Mouse (Mus musculus) heart, embryonic 14.5 days (tissue): ENCODE data around the gene 4930402H24Rik. TPM values are rescaled to one million over a fixed set of nuclear protein-coding genes. Genes with fewer than 3 reads are reported as not detected.

ENCODE experiments used
- ATAC-seq: fragments of 200-750 bp; cut with Nextera tagmentation; 2 replicates; pipeline ENCODE4 v1.8.0; 2017; ENCODE audit warnings: low read depth, moderate TSS enrichment; ENCODE audit not compliant: insufficient number of reproducible peaks, insufficient read depth, low FRiP score
- H3K27ac ChIP-seq, 2 experiments: fragments of 200-500 bp in 1 of 2; fragments of 300-500 bp in 1 of 2; sonication (generic) in 1 of 2; replicated peaks in 1 of 2; 2 replicates each; pipeline ENCODE4 v1.5.1; 2012 to 2014; ENCODE audit warnings: low read depth in 2 of 2, low read length in 2 of 2, control low read depth in 1 of 2, mild to moderate bottlenecking in 1 of 2, mixed read lengths in 1 of 2; ENCODE audit not compliant: control insufficient read depth in 1 of 2, insufficient read depth in 1 of 2
- H3K27me3 ChIP-seq: fragments of 300-500 bp; sonication (generic); 2 replicates; pipeline ENCODE4 v1.6.1; 2014; ENCODE audit warnings: mild to moderate bottlenecking, low read length, control low read depth; ENCODE audit not compliant: control insufficient read depth, insufficient read depth
- H3K36me3 ChIP-seq: fragments of 300-500 bp; sonication (generic); 2 replicates; pipeline ENCODE4 v1.6.1; 2014; ENCODE audit warnings: mild to moderate bottlenecking, control low read depth, low read length, mixed read lengths; ENCODE audit not compliant: control insufficient read depth, insufficient read depth
- H3K4me1 ChIP-seq, 2 experiments: fragments of 200-500 bp in 1 of 2; fragments of 300-500 bp in 1 of 2; sonication (generic) in 1 of 2; 2 replicates each; pipeline ENCODE4 v1.6.1; 2012 to 2014; ENCODE audit warnings: low read length in 2 of 2, control low read depth in 1 of 2, mixed read lengths in 1 of 2; ENCODE audit not compliant: control insufficient read depth in 2 of 2, insufficient read depth in 2 of 2
- H3K4me2 ChIP-seq: fragments of 300-500 bp; sonication (generic); 2 replicates; pipeline ENCODE4 v1.6.1; 2014; ENCODE audit warnings: mild to moderate bottlenecking, low read length
- H3K4me3 ChIP-seq, 2 experiments: fragments of 200-500 bp in 1 of 2; fragments of 300-500 bp in 1 of 2; sonication (generic) in 1 of 2; 2 replicates each; pipeline ENCODE4 v1.5.1; 2012 to 2014; ENCODE audit warnings: low read length in 2 of 2, mild to moderate bottlenecking in 2 of 2, control low read depth in 1 of 2, low read depth in 1 of 2, moderate library complexity in 1 of 2; ENCODE audit not compliant: control insufficient read depth in 1 of 2, insufficient read depth in 1 of 2
- H3K9ac ChIP-seq: fragments of 300-500 bp; sonication (generic); 2 replicates; pipeline ENCODE4 v1.6.1; 2014; ENCODE audit warnings: mild to moderate bottlenecking, low read length
- H3K9me3 ChIP-seq: fragments of 300-500 bp; sonication (generic); 2 replicates; pipeline ENCODE4 v1.6.1; 2016; ENCODE audit warnings: low read length, control low read depth; ENCODE audit not compliant: control insufficient read depth
- WGBS: fragments of 180-500 bp; shearing (Covaris S2); extraction: QIAGEN DNeasy Blood & Tissue Kit; methylation state at CpG from one replicate; pipeline ENCODE4 v1.1.7; 2014; 5-methylcytosine and 5-hydroxymethylcytosine counted together
- polyA plus RNA-seq: library from polyadenylated mRNA; unstranded; fragments of >200 nt; fragmentation: Nextera tagmentation; extraction: Ambion mirVana; gene quantifications from 2 replicates; pipeline ENCODE4 v1.2.1, GENCODE M21; 2014

The 4930402H24Rik gene
- polyA plus RNA-seq, 1 experiment from 2014 or later = 56.3 TPM

- no peaks in the 10 kb centered on the region for H3K36me3 ChIP-seq
- H3K9me3 ChIP-seq = no peaks in the 10 kb centered on the region
- 86% methylated on average over 2 of the region's 2 CpGs for WGBS
- ATAC-seq = no peak
- no peak overlapping the region for H3K4me2 ChIP-seq
- no peak overlapping the region for H3K4me3 ChIP-seq
- no peak overlapping the region for H3K27ac ChIP-seq
- H3K9ac ChIP-seq = no peak overlapping the region
- H3K4me1 ChIP-seq = no peaks in the 10 kb centered on the region
- H3K27me3 ChIP-seq = no peaks in the 10 kb centered on the region
Measured at GRCm38 (mm10) chr2:130924950-130925349, 18.7 kb upstream of the 4930402H24Rik start.

GRCm38 (mm10) chr2:130919062-130919593 is 12.9 kb upstream of the 4930402H24Rik start:
- WGBS = 80% methylated on average over 5 of the region's 5 CpGs
- no peak overlapping the region for H3K4me3 ChIP-seq
- no peaks in the 10 kb centered on the region for H3K27me3 ChIP-seq
- H3K9ac ChIP-seq = no peak overlapping the region
- H3K4me1 ChIP-seq = peaks cover 4 to 11% of the 10 kb centered on the region in 2 experiments
- no peak overlapping the region for H3K27ac ChIP-seq
- ATAC-seq = no peak
- H3K4me2 ChIP-seq = no peak overlapping the region
- H3K36me3 ChIP-seq = no peaks in the 10 kb centered on the region
- H3K9me3 ChIP-seq = no peaks in the 10 kb centered on the region

GRCm38 (mm10) chr2:130917686-130918085 is 11.5 kb upstream of the 4930402H24Rik start:
- H3K27me3 ChIP-seq = no peaks in the 10 kb centered on the region
- H3K9ac ChIP-seq = no peak overlapping the region
- no peak overlapping the region for H3K27ac ChIP-seq
- no peak overlapping the region for H3K4me3 ChIP-seq
- H3K4me1 ChIP-seq = peaks cover 4 to 15% of the 10 kb centered on the region in 2 experiments
- no peaks in the 10 kb centered on the region for H3K36me3 ChIP-seq
- ATAC-seq = no peak
- no peak overlapping the region for H3K4me2 ChIP-seq
- H3K9me3 ChIP-seq = no peaks in the 10 kb centered on the region
- 80% methylated on average over 1 of the region's 1 CpGs for WGBS

- Histone ChIP-seq H3K27me3 (no peaks in the 10 kb centered on the region), H3K9ac (no peak overlapping the region), H3K9me3 (no peaks in the 10 kb centered on the region), H3K4me2 (no peak overlapping the region), H3K36me3 (no peaks in the 10 kb centered on the region), H3K27ac (no peak overlapping the region), H3K4me1 (peaks cover 4 to 15% of the 10 kb centered on the region in 2 experiments), H3K4me3 (no peak overlapping the region)
- no peak for ATAC-seq
- 66% methylated on average over 3 of the region's 3 CpGs for whole genome bisulfite sequencing
Measured at GRCm38 (mm10) chr2:130916521-130917147, 10.4 kb upstream of the 4930402H24Rik start.

GRCm38 (mm10) chr2:130914873-130915272 is 8.7 kb upstream of the 4930402H24Rik start:
- ATAC-seq = no peak
- Histone ChIP-seq H3K27ac (peak overlapping the region in 1 of 2 experiments; percentile 14; a peak in 1 of 4 replicates), H3K9me3 (no peaks in the 10 kb centered on the region), H3K36me3 (no peaks in the 10 kb centered on the region), H3K4me2 (no peak overlapping the region), H3K27me3 (no peaks in the 10 kb centered on the region), H3K9ac (no peak overlapping the region), H3K4me1 (peaks cover 4 to 15% of the 10 kb centered on the region in 2 experiments), H3K4me3 (no peak overlapping the region)
- 83% methylated on average over 1 of the region's 1 CpGs for WGBS

GRCm38 (mm10) chr2:130911691-130912090 is 5.5 kb upstream of the 4930402H24Rik start:
- H3K9me3 ChIP-seq = no peaks in the 10 kb centered on the region
- H3K4me2 ChIP-seq = no peak overlapping the region
- H3K27me3 ChIP-seq = no peaks in the 10 kb centered on the region
- no peaks in the 10 kb centered on the region for H3K36me3 ChIP-seq
- H3K9ac ChIP-seq = no peak overlapping the region
- ATAC-seq = no peak
- H3K4me1 ChIP-seq = peaks cover 8 to 25% of the 10 kb centered on the region in 2 experiments
- no peak overlapping the region for H3K27ac ChIP-seq
- 45% methylated on average over 1 of the region's 1 CpGs for WGBS
- no peak overlapping the region for H3K4me3 ChIP-seq

- Histone ChIP-seq H3K36me3 (no peaks in the 10 kb centered on the region), H3K4me3 (peak overlapping the region; percentile 77 to 96), H3K9me3 (no peaks in the 10 kb centered on the region), H3K4me2 (peak overlapping the region; percentile 82), H3K4me1 (peaks cover 4 to 11% of the 10 kb centered on the region in 2 experiments; a peak in 3 of 4 replicates), H3K27me3 (no peaks in the 10 kb centered on the region), H3K27ac (peak overlapping the region; percentile 11 to 69; a peak in 3 of 4 replicates), H3K9ac (peak overlapping the region; percentile 93)
- under 1% methylated on average over 45 of the region's 58 CpGs for WGBS
- peak; percentile 55 for ATAC-seq
Measured at GRCm38 (mm10) chr2:130906584-130907315, 544 bp upstream of the 4930402H24Rik start.
